Mouse (Mus musculus) MEL (cell line): ENCODE measurements at regions not wholly inside any gene's neighbourhood (a gene's known extent, or its start where the extent isn't known, plus 50 kb on each side); places are given as distances from the start of the nearest gene placed in this dataset.

Source experiments
- DNase-seq: peaks from one replicate; pipeline ENCODE4 v3.0.0; 2011; ENCODE audit warnings: low read depth, low spot score
- H3K27ac ChIP-seq: 2 replicates; pipeline ENCODE4 v1.5.1; 2012; ENCODE audit warnings: low read depth, mild to moderate bottlenecking, control low read depth, low read length, moderate library complexity; ENCODE audit not compliant: control insufficient read depth
- H3K27me3 ChIP-seq, 2 experiments: fragments of 150-350 bp in 1 of 2; sonication (generic) in 1 of 2; 2 replicates each; pipeline ENCODE4 v1.6.1; 2012; ENCODE audit warnings: low read length in 2 of 2, mild to moderate bottlenecking in 2 of 2, improper control_type of control experiment in 1 of 2, moderate library complexity in 1 of 2; ENCODE audit not compliant: insufficient read depth in 2 of 2, control insufficient read depth in 1 of 2
- H3K36me3 ChIP-seq, 2 experiments: 2 replicates each; pipeline ENCODE4 v1.6.1; 2012 to 2014; ENCODE audit warnings: low read length in 2 of 2, improper control_type of control experiment in 1 of 2, inconsistent platforms in 1 of 2, mild to moderate bottlenecking in 1 of 2; ENCODE audit not compliant: insufficient read depth in 2 of 2, control insufficient read depth in 1 of 2
- H3K4me1 ChIP-seq, 2 experiments: fragments of 150-350 bp in 1 of 2; sonication (generic) in 1 of 2; 2 replicates each; pipeline ENCODE4 v1.6.1; 2012; ENCODE audit warnings: low read length in 2 of 2, improper control_type of control experiment in 1 of 2, mild to moderate bottlenecking in 1 of 2; ENCODE audit not compliant: insufficient read depth in 2 of 2, control insufficient read depth in 1 of 2
- H3K4me3 ChIP-seq, 2 experiments: fragments of 150-350 bp in 1 of 2; sonication (generic) in 1 of 2; 2 replicates each; pipeline ENCODE4 v1.5.1; 2012; ENCODE audit warnings: low read depth in 2 of 2, low read length in 2 of 2, mild to moderate bottlenecking in 2 of 2, moderate library complexity in 2 of 2, control low read depth in 1 of 2, improper control_type of control experiment in 1 of 2; ENCODE audit not compliant: control insufficient read depth in 1 of 2, insufficient read depth in 1 of 2
- H3K79me2 ChIP-seq: 2 replicates; pipeline ENCODE4 v1.6.1; 2012; ENCODE audit warnings: mild to moderate bottlenecking, low read length, moderate library complexity; ENCODE audit not compliant: control insufficient read depth, poor library complexity, insufficient read depth
- H3K9ac ChIP-seq: 2 replicates; pipeline ENCODE4 v1.6.1; 2012; ENCODE audit warnings: low read depth, mild to moderate bottlenecking, control low read depth, low read length, moderate library complexity; ENCODE audit not compliant: control insufficient read depth, poor library complexity, severe bottlenecking
- H3K9me3 ChIP-seq: fragments of 150-350 bp; sonication (generic); replicated peaks from 2 replicates; pipeline ENCODE4 v1.6.1; 2012; ENCODE audit warnings: mild to moderate bottlenecking, low read length, improper control_type of control experiment, moderate library complexity; ENCODE audit not compliant: insufficient read depth
- BHLHE40 ChIP-seq: IDR thresholded peaks from 2 replicates; pipeline ENCODE4 v1.6.1; 2012; ENCODE audit warnings: low read depth, mild to moderate bottlenecking, inconsistent platforms, low read length, improper control_type of control experiment, borderline replicate concordance
- CHD1 ChIP-seq: IDR thresholded peaks from 2 replicates; pipeline ENCODE4 v1.6.1; 2012; ENCODE audit warnings: low read depth, mild to moderate bottlenecking, inconsistent platforms, low read length, improper control_type of control experiment
- CHD2 ChIP-seq: IDR thresholded peaks from 2 replicates; pipeline ENCODE4 v1.6.1; 2011; ENCODE audit warnings: low read length, improper control_type of control experiment
- CTCF ChIP-seq, 3 experiments: IDR thresholded peaks in 2 of 3; conservative IDR thresholded peaks in 1 of 3; 2 replicates each; pipeline ENCODE4 v1.5.1; 2011 to 2012; ENCODE audit warnings: low read length in 3 of 3, low read depth in 2 of 3, mild to moderate bottlenecking in 2 of 3, improper control_type of control experiment in 1 of 3, inconsistent platforms in 1 of 3, mixed read lengths in 1 of 3, moderate library complexity in 1 of 3; ENCODE audit not compliant: control insufficient read depth in 1 of 3, insufficient read depth in 1 of 3, poor library complexity in 1 of 3, severe bottlenecking in 1 of 3
- E2F4 ChIP-seq: IDR thresholded peaks from 2 replicates; pipeline ENCODE4 v1.6.1; 2011; ENCODE audit warnings: low read depth, low read length, improper control_type of control experiment, borderline replicate concordance
- EP300 ChIP-seq, 2 experiments: IDR thresholded peaks; 2 replicates each; pipeline ENCODE4 v1.6.1; 2011; ENCODE audit warnings: improper control_type of control experiment in 2 of 2, low read length in 2 of 2, low read depth in 1 of 2, mild to moderate bottlenecking in 1 of 2
- ETS1 ChIP-seq: IDR thresholded peaks from 2 replicates; pipeline ENCODE4 v1.6.1; 2012; ENCODE audit warnings: low read depth, mild to moderate bottlenecking, inconsistent platforms, low read length, improper control_type of control experiment, moderate library complexity
- GATA1 ChIP-seq: IDR thresholded peaks from 2 replicates; pipeline ENCODE4 v1.6.1; 2011; ENCODE audit warnings: low read depth, low read length, improper control_type of control experiment
- HCFC1 ChIP-seq: IDR thresholded peaks from 2 replicates; pipeline ENCODE4 v1.6.1; 2012; ENCODE audit warnings: low read depth, mild to moderate bottlenecking, inconsistent platforms, low read length, improper control_type of control experiment, moderate library complexity
- JUND ChIP-seq: IDR thresholded peaks from 2 replicates; pipeline ENCODE4 v1.6.1; 2011; ENCODE audit warnings: low read depth, mild to moderate bottlenecking, improper control_type of control experiment, low read length
- MAFK ChIP-seq: IDR thresholded peaks from 2 replicates; pipeline ENCODE4 v1.6.1; 2011; ENCODE audit warnings: low read depth, mild to moderate bottlenecking, low read length, improper control_type of control experiment, borderline replicate concordance
- MAX ChIP-seq: IDR thresholded peaks from 2 replicates; pipeline ENCODE4 v1.6.1; 2011; ENCODE audit warnings: low read length, improper control_type of control experiment
- MAZ ChIP-seq: IDR thresholded peaks from 2 replicates; pipeline ENCODE4 v1.6.1; 2012; ENCODE audit warnings: low read depth, mild to moderate bottlenecking, inconsistent platforms, low read length, improper control_type of control experiment
- MEF2A ChIP-seq: IDR thresholded peaks from 2 replicates; pipeline ENCODE4 v1.6.1; 2014; ENCODE audit warnings: low read depth, mild to moderate bottlenecking, inconsistent platforms, low read length, improper control_type of control experiment; ENCODE audit not compliant: poor library complexity, insufficient replicate concordance, severe bottlenecking; ENCODE audit errors: extremely low read depth
- MYB ChIP-seq: IDR thresholded peaks from 2 replicates; pipeline ENCODE4 v1.6.1; 2011; ENCODE audit warnings: mild to moderate bottlenecking, low read depth, low read length, improper control_type of control experiment
- MYC ChIP-seq: IDR thresholded peaks from 2 replicates; pipeline ENCODE4 v1.6.1; 2011; ENCODE audit warnings: low read depth, mild to moderate bottlenecking, low read length, improper control_type of control experiment, moderate library complexity
- POLR2AphosphoS2 ChIP-seq: IDR thresholded peaks from 2 replicates; pipeline ENCODE4 v1.6.1; 2011; ENCODE audit warnings: low read length, improper control_type of control experiment
- POLR2AphosphoS5 ChIP-seq: IDR thresholded peaks from 2 replicates; pipeline ENCODE4 v1.6.1; 2012; ENCODE audit warnings: low read depth, borderline replicate concordance, mild to moderate bottlenecking, inconsistent platforms, low read length, moderate library complexity, mixed read lengths
- RAD21 ChIP-seq: IDR thresholded peaks from 2 replicates; pipeline ENCODE4 v1.6.1; 2011; ENCODE audit warnings: mild to moderate bottlenecking, low read depth, low read length, improper control_type of control experiment
- SMC3 ChIP-seq: IDR thresholded peaks from 2 replicates; pipeline ENCODE4 v1.6.1; 2011; ENCODE audit warnings: low read depth, low read length, improper control_type of control experiment
- TBP ChIP-seq: IDR thresholded peaks from 2 replicates; pipeline ENCODE4 v1.8.0; 2011; ENCODE audit warnings: low read depth, low read length, improper control_type of control experiment
- USF1 ChIP-seq: IDR thresholded peaks from 2 replicates; pipeline ENCODE4 v1.6.1; 2014; ENCODE audit warnings: low read depth, mild to moderate bottlenecking, inconsistent platforms, low read length, improper control_type of control experiment, moderate library complexity
- ZC3H11A ChIP-seq: IDR thresholded peaks from 2 replicates; pipeline ENCODE4 v1.6.1; 2012; ENCODE audit warnings: low read depth, mild to moderate bottlenecking, inconsistent platforms, low read length, improper control_type of control experiment
- ZMIZ1 ChIP-seq: IDR thresholded peaks from 2 replicates; pipeline ENCODE4 v1.6.1; 2012; ENCODE audit warnings: low read depth, mild to moderate bottlenecking, inconsistent platforms, low read length, improper control_type of control experiment, moderate library complexity
- ZNF384 ChIP-seq: IDR thresholded peaks from 2 replicates; pipeline ENCODE4 v1.6.1; 2012; ENCODE audit warnings: low read depth, mild to moderate bottlenecking, inconsistent platforms, low read length, improper control_type of control experiment

DNA sequence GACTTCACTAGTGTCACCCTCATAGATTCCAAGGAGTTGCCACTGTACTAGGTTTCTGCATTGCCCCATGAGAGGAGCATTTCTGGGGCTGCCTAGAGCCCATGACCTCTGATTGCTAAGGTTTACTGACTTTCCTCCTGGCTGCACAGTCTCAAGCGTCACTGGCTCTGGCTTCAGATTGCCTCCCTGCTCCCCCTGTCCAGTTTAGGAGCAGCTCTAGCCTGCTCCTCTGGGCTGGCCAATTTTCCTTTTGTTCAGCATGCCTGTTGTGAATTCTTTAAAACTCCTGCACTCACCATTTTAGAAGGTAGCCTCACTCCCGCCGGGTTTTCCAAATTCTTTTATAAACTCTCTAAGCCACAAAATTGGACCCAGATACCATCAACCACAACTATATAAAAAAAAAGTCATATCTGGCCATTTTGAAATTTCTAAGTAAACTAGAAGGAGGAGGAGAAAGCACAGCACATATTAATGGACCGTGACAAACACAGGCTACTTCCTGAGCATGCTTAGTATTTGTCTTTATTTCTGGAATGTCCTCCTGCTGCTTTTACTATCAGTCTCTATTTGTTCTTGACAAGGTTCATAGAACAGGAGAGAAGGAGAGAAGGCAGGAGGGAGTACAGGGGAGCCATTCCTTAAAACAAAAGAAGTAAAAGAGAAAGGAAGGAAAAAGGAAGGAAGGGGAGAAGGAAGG lies 126.6 kb upstream of the Thsd7b start:
- Histone ChIP-seq H3K9ac (no peak overlapping the region), H3K79me2 (no peaks in the 10 kb centered on the region), H3K27me3 (no peaks in the 10 kb centered on the region), H3K4me3 (no peak overlapping the region), H3K36me3 (no peaks in the 10 kb centered on the region), H3K27ac (no peak overlapping the region), H3K9me3 (no peaks in the 10 kb centered on the region), H3K4me1 (no peaks in the 10 kb centered on the region)
- no peak for DNase-seq
- TF ChIP-seq ZMIZ1 = no peak
- TF ChIP-seq E2F4 = no peak
- TF ChIP-seq MEF2A = no peak
- TF ChIP-seq MAX = no peak
- TF ChIP-seq CHD1 = no peak
- no peak for TF ChIP-seq JUND
- no peak for TF ChIP-seq USF1
- TF ChIP-seq CTCF (IDR thresholded peaks at IDR 0.05 in 2 of 3, conservative IDR thresholded peaks at IDR 0.05 in 1 of 3; ENCODE audit: control insufficient read depth in 1 of 3, insufficient read depth in 1 of 3, low read depth in 2 of 3, low read length in 3 of 3, poor library complexity in 1 of 3, severe bottlenecking in 1 of 3) = no peak
- no peak for TF ChIP-seq GATA1
- no peak for TF ChIP-seq HCFC1

DNA sequence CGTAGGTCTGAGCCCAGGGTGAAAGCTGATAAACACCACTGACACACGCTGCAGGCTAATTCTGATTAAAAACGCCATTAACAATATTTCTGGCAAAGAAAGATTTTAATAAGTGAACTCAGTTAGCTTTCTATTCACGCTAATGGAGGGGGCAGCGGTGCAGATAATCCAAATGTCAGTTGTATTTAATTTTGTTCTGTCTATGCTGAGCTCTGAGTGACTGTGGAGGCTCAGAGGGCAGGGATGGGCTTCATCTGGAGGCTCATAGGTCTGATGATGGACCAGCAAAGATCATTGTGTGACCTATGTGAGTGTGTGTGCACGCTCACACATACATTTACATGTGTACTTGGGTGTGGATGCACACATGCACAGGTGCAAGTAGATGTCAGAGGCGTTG lies 134.3 kb upstream of the Thsd7b start:
- Histone ChIP-seq H3K4me3 (no peak overlapping the region), H3K79me2 (no peaks in the 10 kb centered on the region), H3K9ac (no peak overlapping the region), H3K9me3 (no peaks in the 10 kb centered on the region), H3K36me3 (no peaks in the 10 kb centered on the region), H3K27ac (no peak overlapping the region), H3K27me3 (no peaks in the 10 kb centered on the region), H3K4me1 (no peaks in the 10 kb centered on the region)
- DNase-seq = no peak
- TF ChIP-seq ETS1 (no peak), TBP (no peak), POLR2AphosphoS5 (no peak), MAX (no peak), CHD2 (no peak), RAD21 (no peak), BHLHE40 (no peak), MAFK (no peak), ZMIZ1 (no peak), SMC3 (no peak), MYB (no peak), MYC (no peak), E2F4 (no peak), POLR2AphosphoS2 (no peak), USF1 (no peak), MAZ (no peak), ZC3H11A (no peak), EP300 (IDR thresholded peaks at IDR 0.05; ENCODE audit: low read depth in 1 of 2, low read length in 2 of 2) (no peak), CTCF (IDR thresholded peaks at IDR 0.05 in 2 of 3, conservative IDR thresholded peaks at IDR 0.05 in 1 of 3; ENCODE audit: control insufficient read depth in 1 of 3, insufficient read depth in 1 of 3, low read depth in 2 of 3, low read length in 3 of 3, poor library complexity in 1 of 3, severe bottlenecking in 1 of 3) (no peak), ZNF384 (no peak)
